Mouse (Mus musculus) ES-Bruce4 (cell line): ENCODE measurements around the gene Laptm5.

Experiments
- CTCF ChIP-seq: IDR thresholded peaks from one replicate; pipeline ENCODE4 v1.8.1; 2011; ENCODE audit warnings: low read depth, low read length
- POLR2A ChIP-seq: IDR thresholded peaks from one replicate; pipeline ENCODE4 v1.8.1; 2011; ENCODE audit warnings: low read length; ENCODE audit not compliant: insufficient read depth

GRCm38 (mm10) chr4:130910666-130911065 lies 2.3 kb upstream of the Laptm5 start:
- no peak for TF ChIP-seq CTCF
- no peak for TF ChIP-seq POLR2A
